Mouse (Mus musculus) embryonic fibroblast, embryonic 13.5 days (primary cell): ENCODE data around the gene Tmco1.
"Not testable (repeated sequence)": the region's sequence is repeated elsewhere in the genome, so short reads cannot be mapped to it uniquely, and the experiment has no call there.

ENCODE experiments used
- CTCF ChIP-seq: IDR thresholded peaks from 2 replicates; pipeline ENCODE4 v1.5.1; 2011; ENCODE audit warnings: mild to moderate bottlenecking, control low read depth, low read length, moderate library complexity, borderline replicate concordance; ENCODE audit not compliant: insufficient read depth
- POLR2A ChIP-seq: IDR thresholded peaks from 2 replicates; pipeline ENCODE4 v1.6.1; 2011; ENCODE audit warnings: low read depth, mild to moderate bottlenecking, control low read depth, low read length, moderate library complexity

DNA sequence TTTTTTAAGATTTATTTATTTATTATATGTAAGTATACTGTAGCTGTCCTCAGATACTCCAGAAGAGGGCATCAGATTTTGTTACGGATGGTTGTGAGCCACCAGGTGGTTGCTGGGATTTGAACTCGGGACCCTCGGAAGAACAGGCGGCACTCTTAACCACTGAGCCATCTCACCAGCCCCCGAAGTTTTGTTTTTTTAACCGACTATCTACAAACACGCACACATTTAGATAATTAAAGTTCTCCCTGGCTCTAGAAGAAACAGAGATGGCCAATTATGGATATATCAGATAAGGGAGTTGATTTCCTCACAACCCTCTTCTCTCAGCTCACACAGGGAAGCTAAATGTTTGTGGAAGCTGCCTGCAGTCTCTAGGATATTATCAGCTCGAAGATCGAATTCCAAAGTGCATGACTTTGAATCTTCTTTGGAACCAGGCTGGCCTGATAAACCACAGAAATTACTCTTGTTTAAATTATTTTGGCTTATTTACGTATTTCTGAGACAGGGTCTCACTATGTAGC is 37.9 kb downstream of the Tmco1 start:
- TF ChIP-seq CTCF, POLR2A: not testable (repeated sequence)
